Mouse (Mus musculus) CD4-positive, CD25-positive, alpha-beta regulatory T cell, adult 2 months (primary cell): ENCODE results near the gene Resf1.
"Not testable (repeated sequence)": the region's sequence is repeated elsewhere in the genome, so short reads cannot be mapped to it uniquely, and the experiment has no call there.

Experiments
- DNase-seq: peaks from one replicate; pipeline ENCODE4 v3.0.0-alpha.2; 2012; ENCODE audit warnings: low read depth, low spot score

The Resf1 gene

DNA sequence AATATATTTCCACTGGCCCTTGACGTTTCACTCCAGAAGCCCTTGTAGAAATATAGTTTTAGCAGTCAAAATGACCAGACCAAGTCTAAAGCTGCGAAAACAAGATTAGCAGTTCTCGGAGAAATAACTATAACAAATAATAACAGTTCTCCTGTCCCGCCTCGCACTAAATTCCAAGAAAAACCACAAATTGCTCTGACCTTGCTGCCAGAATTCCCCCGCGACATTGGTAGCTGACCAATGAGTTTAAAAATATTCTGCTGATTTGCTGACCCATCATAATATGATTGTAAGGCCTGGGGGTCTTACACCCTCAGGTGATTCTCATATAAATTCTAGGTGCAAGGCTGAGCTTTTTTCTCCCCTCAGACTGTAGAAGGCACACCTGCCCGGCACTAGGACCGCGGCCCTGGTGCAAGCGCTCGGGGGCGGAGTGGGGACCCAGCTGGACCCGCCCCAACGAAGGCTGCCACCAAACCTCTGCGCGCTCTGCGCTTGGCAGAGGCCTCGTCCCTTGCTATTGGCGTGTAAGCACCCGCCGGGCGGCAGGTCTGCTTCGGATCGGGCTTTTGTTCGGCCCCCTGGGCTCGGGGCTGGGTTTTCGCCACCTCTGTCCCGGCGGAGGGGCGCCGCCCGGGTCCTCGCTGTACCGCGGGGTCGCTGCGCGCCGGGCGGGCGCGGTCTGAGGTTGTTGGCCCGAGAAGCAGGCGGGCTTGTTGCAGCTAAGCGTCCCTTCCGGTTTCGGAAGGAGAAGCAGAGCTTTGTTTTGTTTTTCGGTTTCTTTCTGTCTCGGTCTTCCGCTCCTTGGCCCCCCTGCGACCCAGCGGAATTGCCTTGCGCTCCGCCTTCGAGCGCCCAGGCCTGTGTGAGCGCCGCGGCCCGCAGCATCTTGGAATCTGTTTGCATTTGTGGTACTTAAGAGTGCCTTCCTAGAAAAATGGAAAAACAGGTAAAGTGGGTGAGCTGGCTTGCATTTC is at the start of gene Resf1:
Gene Resf1 (plus strand): TSS at position 459 of the 977 bp plus-strand sequence.
- DNase-seq = peak; percentile 84

DNA sequence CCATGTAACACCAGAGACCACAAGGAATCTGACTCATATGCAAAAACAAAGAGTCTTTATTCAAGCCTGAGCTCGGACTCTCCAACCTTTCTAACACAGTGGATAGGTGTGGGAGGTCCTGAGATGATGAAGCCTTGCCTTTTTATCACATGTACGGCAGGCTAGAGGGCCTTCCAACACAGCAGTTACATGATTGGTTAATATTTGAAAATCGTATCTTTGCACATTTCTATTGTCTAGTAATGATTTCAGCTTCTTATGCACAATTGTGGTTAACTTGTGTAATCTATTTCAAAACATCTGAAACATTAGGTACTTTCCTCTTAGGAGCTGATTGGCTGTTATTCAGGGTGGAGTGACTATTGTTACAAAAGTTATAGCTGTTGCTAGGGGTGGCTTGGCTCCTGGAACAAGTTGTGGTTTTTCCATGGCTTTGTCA is 48.4 kb upstream of the Resf1 start:
- peak; percentile 52 for DNase-seq

DNA sequence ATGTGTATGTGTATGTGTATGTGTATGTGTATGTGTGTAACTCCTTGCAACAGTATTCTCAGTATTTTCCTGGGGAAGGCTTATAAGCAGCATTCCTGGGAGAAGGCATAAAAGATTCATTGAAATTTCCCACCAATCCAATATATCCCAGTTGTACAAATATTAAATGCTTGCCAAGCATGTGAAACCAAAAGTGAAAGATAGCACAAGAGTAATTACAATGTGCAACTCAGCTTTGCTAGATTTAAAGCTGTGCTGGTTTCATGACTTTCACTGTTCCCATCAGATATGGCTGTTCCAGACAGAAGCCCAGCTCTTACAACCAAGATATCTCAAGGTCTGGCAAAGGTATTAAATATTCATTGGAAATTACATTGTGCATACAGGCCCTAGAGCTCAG is 41.3 kb upstream of the Resf1 start:
- no peak for DNase-seq

DNA sequence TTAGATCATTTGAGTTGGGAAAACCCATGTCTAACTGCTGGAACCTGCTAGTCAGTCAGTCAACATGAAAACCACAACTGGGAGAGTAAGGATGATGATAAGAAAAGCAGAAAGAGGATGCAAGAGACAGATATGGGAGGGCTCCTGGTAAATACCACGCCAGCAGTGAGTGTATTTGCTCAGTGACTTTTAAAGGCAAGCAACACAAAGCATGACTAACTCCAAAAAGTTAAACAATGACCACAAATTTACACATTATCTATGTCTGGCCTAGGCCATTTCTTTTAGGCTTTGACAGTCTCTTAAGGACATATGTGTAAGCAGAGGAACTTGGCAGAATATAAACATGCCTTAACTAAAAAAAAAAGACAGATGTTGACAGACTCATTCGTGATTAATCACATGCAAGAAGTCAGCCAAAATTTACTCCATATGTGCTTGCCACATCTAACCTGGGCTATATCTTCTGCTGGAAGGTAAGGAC is 30.9 kb upstream of the Resf1 start:
- DNase-seq = no peak

DNA sequence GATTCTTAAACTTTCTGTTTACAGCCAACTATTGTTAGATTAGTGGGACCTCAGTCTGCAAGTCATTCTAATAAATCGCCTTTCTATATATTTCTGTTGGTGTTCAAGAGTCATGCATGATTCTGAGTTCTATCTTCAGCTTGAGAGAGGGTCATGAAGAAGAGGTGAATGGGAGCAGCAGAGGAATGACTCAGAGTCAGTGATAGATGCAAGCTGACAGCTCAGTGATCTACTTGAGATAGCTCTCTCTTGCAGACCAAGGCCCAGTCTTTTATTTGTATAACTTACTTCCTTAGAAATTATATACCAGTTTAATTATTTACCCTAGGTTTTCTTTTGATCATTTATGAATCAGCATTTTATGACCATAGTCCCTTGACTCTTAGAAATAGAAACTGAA is 30.3 kb upstream of the Resf1 start:
- DNase-seq = no peak

DNA sequence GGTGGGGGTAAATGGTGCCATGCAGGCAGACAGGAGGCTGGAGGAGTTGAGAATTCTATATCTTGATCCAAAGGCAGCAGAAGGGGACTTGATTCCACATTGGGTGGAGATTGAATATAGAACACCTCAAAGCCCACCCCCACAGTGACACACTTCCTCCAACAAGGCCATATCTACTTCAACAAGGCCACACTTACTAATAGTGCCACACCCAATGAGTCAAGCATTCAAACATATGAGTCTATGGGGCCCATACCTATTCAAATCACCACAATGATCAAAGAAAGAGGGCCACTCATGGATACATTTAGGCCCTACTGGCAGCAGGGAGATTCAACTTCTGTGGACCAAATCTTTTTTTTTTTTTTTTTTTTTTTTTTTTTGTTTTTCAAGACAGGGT is 28.7 kb upstream of the Resf1 start:
- DNase-seq = no peak

DNA sequence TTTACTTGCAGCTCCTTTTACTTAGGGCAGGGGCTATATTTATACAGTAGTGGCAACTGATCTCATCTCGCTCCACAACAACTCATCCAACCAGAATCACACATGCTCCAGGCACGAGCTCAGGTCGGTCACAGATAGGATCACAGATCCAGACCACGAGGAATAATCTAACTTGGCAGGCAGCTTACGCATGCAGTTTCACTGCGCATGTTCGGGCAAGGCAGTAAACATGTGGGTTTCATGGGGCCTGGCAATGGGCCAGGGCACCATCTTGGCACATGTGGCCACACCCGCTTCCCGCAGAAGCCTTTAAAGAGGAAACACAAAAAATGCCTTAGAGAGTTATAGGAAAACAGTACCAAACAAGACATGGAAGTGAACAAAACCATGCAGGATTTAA is 21.0 kb upstream of the Resf1 start:
- DNase-seq = not testable (repeated sequence)

DNA sequence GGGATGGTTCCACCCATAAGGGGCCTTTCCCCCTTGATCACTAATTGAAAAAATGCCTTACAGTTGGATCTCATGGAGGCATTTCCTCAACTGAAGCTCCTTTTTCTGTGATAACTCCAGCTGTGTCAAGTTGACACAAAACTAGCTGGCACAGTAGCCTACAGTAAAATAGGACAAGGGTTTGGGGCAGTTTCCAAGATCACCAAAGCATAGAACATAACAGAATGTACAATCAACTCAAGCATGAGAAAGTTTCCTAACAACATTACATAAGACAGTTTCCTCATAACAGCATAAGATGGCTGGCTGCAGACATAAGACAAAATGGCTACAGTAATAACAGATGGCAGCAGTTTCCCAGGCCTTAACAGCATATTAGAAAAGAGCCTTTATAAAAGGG is 6.0 kb upstream of the Resf1 start:
- DNase-seq = not testable (repeated sequence)

DNA sequence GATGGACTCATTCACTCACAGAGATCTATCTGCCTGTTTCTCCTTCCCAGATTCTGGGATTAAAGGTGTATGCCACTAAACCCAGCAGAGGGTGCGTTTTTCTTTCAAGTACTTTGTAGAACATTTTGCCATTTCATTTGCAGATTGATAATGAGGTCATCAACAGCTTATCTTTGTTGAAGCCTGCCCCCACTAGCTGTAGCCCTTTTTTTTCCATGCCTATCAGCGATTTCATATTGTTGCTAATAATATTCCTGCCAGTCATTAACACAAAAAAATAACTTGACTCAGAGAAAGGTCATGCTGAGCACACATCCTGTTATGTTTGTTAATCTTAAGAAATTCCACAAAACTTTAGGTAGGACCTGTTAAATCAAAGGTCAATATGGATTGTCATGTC is 2.1 kb upstream of the Resf1 start:
- DNase-seq = no peak

DNA sequence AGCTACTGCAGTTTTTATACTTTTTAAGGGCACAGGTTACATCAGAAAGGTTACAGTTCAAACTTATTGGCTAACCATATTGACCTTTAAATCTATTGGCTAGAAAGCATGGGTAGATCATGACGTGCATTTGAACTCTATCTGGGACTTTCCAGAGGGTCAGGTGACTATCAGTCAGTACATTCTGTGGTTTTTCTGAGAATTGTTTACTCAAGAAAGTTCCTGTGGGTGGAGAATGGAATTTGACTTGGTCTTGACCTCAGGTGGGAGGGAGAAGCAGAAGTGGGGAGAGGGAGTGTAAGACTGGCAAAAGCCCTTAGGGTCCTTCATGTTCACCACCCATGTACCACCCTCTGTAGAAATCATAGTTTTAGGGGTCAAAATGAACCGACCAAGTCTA is 1.4 kb upstream of the Resf1 start:
- DNase-seq = peak; percentile 36

DNA sequence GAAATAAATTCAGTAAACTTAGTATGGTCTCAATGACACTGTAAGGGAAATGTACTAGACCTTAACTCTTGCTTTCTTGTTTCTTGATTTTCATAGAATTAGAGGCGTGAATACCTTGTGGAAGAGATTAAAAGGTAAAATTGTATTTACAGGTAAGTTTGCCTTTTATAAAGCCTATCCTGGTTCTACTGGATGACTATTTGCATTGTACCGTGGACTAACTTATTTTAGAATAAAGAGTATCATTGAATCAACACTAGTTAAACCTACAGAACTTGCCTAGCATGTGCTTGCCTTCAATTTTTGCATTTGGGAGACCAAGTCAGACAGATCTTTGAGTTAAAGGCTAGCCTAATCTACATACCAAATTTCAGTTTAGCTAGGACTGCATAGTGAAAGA is 1.0 kb downstream of the Resf1 start:
- DNase-seq = no peak

DNA sequence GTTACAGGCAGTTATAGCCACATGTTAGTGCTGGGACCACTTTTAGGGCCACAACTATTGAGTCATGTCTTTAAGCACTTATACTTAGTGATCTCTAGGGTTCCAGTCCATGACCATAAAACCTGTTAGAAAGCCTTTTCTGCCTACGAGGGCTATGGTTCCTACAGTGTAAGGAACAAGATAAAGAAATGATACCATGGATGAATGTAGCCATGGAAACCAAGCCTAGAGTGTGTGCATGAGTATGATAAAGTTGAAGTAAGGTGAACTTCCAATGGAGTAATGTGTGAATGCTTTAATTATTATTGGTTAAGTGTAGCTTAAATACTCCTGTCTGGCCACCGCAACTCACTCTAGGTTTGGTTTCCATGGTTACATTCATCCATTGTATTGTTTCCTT is 1.8 kb downstream of the Resf1 start:
- DNase-seq = no peak

DNA sequence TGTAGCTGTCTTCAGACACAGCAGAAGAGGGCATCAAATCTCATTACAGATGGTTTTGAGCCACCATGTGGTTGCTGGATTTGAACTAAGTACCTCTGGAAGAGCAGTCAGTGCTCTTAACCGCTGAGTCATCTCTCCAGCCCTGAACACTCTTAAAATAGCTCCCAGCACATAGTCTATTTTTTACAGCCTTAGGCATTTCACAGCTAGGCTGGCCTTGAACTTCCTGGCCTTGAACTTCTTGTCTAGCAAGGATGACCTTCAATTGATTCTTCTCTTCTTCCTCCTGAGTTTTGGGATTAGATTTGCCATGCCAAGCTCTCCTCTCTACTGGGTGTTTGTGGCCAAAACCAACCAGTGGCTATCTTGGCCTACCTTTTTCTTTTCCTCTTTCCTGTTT is 2.6 kb downstream of the Resf1 start:
- DNase-seq = no peak

DNA sequence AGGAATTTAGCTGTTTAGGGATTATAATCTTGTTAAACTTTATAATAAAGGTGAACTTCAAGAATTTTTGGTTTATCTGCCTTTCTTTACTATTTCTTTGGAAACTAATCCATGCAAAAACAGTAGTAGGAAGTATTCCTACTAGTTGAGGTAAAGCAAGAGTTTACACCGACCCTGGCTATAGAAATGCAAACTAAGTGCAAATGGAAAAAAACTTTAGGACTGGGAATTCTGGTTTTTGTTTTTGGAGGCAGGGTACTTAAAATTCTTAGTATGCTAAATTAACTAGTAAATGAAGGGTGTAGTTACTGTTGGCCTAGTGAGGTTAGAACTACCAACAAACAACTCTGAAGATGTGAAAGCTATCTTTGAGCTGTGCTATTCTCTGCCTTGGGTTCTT is 3.0 kb downstream of the Resf1 start:
- DNase-seq = no peak

DNA sequence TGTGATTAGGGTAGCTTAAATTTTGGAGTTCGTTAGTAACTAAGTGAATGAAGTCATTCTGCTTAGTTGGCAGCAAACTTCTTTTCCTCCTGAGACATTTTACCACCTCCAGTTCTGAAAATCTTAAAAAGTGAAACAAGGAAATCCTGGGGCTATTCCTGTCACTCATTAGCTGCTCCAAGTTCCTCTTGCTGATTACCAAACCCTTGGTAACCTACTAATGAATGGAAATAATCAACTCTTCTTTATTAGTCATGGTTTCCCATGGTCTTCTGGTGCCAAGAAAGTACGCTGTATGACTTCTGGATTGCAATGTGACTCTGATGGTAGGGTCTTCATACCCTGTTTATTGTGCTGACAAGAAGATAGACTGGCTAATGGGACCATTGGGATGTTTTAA is 5.7 kb downstream of the Resf1 start:
- no peak for DNase-seq

DNA sequence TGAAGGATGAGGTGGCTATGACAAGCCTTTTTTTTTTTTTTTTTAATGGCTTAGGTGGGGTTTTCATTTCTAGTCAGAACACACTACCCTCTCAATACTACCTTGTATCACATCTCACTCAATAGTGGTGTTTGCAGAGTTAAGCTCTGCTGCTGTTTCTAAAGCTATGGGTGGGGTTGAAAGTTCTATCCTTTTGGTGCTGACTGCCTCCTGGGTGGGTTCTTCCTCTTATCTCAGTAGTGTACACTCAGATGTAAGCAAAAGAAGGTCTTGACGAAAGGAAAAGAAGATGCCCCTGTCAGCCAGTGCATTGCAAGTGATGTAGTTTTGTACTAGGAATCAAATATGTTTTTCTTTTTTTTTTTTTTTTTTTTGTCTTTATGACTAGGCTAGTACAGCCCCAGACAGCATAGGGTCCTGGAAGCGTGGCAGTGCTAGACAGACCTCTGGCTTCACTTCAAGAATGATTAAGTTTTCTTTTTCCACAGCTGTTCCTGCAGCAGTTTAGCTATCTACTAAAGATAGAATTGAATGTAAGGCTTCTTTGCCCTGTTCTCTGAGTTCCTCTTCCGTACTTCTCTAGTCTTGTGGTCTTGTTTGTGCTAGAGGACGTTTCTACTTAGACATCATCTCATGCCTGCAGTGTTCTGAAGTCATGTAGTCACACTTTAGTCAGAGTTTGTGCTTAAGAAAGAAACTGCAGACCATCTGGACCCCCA is 14.5 kb downstream of the Resf1 start:
- DNase-seq = no peak

DNA sequence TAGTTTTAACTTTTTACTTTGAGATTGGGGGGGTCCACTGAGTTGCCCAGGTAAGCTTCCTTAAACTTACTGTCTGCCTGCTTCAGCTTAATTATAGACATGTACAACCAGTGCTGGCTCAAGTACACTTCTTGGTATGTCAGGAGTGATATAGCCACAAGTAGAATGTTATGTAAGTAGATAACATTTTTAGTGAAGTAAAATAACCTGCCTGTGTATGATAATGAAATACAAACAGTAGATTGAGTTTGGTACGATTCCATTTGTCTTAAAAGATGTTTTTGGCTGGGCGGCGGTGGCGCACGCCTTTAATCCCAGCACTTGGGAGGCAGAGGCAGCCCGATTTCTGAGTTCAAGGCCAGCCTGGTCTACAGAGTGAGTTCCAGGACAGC is 15.0 kb downstream of the Resf1 start:
- DNase-seq = no peak

DNA sequence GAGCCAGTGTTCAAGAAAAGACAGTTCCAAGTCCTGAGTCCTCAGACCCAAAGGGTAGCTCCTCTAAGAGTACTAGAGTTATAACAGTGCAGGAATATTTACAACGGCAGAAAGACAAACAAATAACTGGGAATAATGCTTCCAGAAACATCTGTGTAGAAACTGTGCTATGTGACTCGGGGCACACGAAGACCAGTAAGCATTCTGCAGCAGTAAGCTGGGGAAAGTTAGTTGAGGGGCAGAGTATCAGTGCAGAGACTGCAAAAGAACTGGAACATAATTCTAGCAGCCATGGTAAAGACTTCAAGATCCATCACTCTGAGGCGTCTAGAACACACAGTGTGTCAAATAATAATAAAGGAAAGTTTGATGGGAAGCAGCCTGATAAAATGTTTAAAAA is 19.9 kb downstream of the Resf1 start:
- no peak for DNase-seq

DNA sequence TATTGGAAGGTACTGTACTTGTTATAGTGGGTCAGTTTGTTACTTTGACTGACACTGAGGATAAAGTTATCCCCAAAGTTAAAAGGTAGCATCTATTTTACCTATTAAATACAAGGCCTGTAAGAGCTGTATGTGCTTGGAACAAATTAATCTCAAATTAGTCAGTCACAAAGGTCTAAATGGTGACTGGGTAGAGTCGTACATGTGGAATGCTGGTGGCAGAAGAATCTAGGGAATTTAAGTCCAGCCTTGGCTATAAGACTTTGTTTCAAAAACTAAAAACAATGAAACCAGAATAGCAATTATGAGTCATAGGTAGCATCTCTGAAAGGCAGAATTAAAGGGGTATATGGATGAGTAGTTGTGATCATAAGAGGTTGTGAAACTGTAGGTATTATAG is 21.1 kb downstream of the Resf1 start:
- no peak for DNase-seq

DNA sequence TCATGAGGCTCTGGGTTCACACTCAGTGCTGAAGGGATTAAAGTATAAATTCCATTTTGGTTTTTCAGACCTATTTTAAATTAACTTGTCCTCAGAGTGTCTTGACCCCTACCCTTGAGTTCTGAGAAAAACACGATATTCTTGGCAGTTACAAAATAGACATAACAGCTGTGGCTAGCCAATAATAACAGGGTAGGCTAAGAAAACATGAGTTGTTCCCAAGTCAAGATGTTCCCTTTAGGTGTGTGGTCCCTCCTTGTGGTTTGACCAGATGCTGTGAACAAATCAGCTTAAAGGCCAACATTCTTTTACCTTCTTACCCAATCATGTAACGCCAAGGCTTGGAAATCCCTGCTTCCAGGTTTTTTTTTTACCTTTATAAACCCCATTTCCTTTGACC is 23.8 kb downstream of the Resf1 start:
- DNase-seq = no peak

DNA sequence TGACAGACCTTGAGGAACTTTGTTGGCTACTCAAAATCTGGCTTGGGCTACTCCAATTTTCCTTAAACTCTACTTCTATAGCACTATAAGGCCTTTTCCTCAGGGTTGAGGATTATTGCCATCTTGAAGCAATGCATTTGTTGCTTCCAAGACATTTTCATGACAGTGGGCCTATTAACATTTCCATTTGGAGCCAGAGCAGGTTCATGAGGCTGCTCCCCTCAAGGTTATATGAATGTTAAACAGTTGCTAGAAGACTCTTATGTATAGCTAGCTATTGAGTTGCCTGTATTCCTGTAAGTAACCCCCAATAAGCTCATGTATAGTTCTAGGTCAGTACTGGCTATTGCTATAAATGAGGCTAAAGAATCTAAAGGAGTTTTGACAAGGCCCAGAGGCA is 28.8 kb downstream of the Resf1 start:
- no peak for DNase-seq

DNA sequence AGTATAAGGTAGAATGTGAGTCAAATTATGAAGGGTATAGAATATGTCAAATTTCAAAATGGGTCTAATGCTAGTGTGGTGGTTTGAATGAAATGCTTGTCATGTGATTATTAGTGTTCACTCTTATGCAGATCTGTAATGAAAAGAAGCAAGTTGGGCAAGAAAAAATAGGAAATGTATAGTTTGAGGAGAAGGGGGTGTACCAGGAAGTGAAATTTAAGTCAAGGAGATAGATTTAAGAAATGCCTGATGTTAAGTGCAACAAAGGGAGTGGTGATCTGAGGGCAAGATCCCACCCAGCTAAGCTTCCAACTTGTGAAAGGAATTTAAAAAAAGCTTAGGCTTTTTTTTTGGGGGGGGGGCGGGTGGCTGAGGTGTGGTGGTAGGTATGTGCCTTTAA is 29.4 kb downstream of the Resf1 start:
- DNase-seq = no peak

DNA sequence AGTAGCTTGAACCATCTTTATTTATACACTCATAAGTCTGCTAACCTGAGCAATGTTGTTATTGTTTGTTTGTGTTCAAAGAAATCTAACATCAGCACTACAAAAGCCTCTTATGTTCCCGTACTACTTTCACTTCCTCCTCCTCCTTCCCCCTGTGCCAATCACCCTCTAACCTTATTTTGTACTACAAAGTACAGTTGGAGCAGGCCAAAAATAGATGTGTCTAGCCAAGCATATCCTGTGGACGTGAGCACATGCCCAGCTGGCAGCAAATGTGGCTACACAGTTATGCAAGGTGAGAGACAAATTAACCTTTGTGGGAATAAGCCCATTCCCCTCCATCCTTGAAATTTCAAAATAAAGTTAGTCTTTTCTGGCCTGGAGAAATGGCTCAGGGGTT is 34.6 kb downstream of the Resf1 start:
- DNase-seq = peak; percentile 42
